Mouse (Mus musculus): ENCODE results near the gene Olfr883. TPM values are rescaled to one million over a fixed set of nuclear protein-coding genes. Genes with fewer than 3 reads are reported as not detected.

Olfr883 gene
- total RNA-seq (2021), result not detected

DNA sequence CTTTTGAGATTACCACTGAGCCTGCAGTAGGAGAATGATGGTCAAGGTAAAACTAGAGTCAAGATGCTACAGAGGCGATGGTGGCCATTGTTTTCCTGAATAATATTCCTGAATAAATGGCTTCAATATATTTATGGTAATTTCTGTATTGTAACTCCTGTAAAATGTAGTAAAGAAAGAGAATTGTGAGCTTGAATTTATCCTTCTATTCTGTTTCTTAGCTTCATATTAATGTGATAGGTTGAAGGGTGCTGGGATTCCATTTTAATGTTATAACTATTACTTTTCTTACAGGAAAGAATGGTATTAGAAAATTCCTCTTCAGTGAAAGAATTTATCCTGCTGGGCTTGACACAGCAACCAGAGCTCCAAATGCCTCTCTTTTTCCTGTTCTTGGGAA lies at the start of gene Olfr883:
TSS of gene Olfr883 (plus strand) at position 301 of the 400 bp plus-strand sequence.
- intact Hi-C loops (cut with DNase I), result no loop called here
- no peak for DNase-seq (ENCODE audit: low spot score in 2 of 2)

DNA sequence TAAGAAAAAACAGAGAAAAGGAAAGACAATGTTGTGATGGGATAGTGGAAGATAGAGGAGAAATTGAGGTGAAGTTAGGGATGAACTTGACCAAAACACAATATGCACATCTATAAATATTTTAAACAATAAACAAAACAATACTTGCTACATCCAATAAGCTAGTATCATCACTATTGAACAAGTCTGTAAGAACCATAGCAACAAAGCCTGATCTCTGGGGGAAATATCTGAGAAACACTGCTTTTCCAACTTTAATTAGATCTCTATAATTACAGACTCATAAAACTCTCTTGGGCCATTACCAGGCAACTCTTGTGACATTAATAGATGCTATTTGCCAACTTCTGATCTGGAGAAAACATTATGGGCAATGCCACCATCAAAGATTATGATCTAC lies 34.1 kb upstream of the Olfr883 start, which contains the start of gene Olfr881:
TSS of gene Olfr881 (plus strand) at position 301 of the 400 bp plus-strand sequence.
- intact Hi-C loops (cut with DNase I), result no loop called here
- DNase-seq (ENCODE audit: low spot score in 2 of 2), result no peak

DNA sequence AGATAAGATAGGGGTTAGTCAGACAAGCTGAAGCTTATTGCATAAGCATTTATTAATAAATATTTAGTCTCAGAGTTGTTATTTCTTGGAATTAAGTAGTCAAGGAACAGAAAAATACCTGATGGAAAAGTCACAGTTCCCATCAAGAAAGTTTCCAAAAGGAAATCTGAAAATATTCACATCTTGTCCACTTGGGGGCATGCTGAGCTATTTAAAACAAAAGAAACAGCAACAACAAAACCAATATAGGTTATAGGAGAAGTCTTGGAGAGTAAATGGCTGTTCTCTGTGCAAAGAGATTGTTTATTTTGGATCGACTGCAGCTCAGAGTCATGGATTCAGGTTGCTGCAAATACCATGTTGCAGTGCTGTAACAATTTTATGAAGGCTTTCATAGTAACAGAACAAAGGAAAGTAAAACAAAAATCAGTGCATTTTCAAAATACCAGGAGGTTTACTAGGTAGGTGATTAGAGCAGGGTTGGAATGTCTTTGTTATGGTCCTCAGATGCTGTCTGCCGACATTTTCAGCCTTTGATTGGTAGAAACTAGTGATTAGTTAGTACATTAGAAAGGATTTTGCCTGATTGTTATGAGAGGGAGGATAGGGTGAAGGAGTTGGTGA lies 26.9 kb upstream of the Olfr883 start:
- no peak for DNase-seq (ENCODE audit: low spot score in 2 of 2)

DNA sequence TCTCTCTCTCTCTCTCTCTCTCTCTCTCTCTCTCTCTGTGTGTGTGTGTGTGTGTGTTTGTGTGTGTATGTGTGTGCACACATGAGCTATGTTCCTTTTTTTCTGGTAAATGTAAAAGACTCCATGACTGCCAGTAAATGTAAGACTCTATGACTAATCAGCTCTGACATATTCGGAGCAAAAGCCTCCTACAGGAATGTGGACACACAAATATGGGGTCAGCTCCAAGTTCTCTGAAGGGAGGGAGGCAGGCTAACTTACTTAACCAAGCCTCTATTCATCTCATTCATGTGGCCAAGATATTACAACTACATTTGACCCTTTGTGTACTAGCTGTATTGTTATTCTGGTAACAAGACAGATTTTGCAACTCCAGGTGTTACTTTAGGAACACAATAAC lies 25.6 kb upstream of the Olfr883 start:
- intact Hi-C loops (cut with DNase I), result no loop called here
- DNase-seq (ENCODE audit: low spot score in 2 of 2), result no peak

More for the DNA sequence above, 26.9 kb upstream of the Olfr883 start:
- intact Hi-C loops (cut with DNase I), result no loop called here

DNA sequence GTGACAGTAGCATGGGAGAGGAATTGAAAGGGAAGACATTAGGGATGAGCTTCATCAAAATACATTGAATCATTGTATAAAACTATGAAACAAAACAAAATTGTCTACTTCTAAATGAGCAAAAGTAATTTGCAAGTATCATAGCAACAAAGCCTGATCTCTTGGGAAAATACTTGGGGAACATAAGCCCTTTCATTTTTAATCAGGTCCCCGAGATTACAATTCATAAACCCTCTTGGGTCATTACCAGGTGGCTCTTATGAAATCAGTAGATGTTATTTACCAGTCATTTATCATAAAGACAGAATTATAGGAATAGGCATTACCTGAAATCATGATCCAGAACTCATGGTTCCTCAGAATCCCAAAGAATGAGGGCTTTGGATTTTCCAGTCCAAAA lies 20.6 kb downstream of the Olfr883 start, which contains the start of gene Olfr884:
TSS of gene Olfr884 (plus strand) at position 301 of the 400 bp plus-strand sequence.
- intact Hi-C loops (cut with DNase I), result no loop called here
- DNase-seq (ENCODE audit: low spot score in 2 of 2), result no peak

DNA sequence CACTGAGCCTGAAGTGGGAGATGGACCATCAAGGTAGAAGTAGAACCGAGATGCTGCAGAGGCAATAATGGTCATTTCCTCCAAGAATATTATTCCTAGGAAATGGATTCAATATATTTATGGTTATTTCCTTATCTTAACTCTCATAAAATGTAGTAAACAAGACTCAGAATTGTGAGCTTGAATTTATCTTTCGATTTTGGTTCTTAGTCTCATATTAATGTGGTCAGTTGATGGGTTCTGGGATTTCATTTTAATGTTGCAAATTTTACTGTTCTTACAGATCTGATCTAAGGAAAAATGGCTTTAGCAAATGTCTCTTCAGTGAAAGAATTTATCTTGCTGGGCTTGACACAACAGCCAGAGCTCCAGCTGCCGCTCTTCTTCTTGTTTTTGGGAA lies 35.4 kb downstream of the Olfr883 start, which contains the start of gene Olfr885:
TSS of gene Olfr885 (plus strand) at position 301 of the 400 bp plus-strand sequence.
- no peak for DNase-seq (ENCODE audit: low spot score in 2 of 2)
- intact Hi-C loops (cut with DNase I), result no loop called here

Other genes with a start within 250 kb of the Olfr883 start
- gene Olfr876, start 222.8 kb upstream of the Olfr883 start, total RNA-seq (2021), result not detected
- gene Olfr877, start 171.5 kb upstream of the Olfr883 start, total RNA-seq (2021), result under 1 TPM in 1 of 2 experiments, not detected in 1; 0.16 TPM
- gene Olfr145, start 129.1 kb upstream of the Olfr883 start, total RNA-seq (2021), result not detected
- gene Olfr878, start 108.0 kb upstream of the Olfr883 start, total RNA-seq (2021), result under 1 TPM in 1 of 2 experiments, not detected in 1; 0.16 TPM
- not detected for gene Olfr881, start 34.0 kb upstream of the Olfr883 start, total RNA-seq (2021)
- gene Olfr884, start 20.7 kb downstream of the Olfr883 start, total RNA-seq (2021), result not detected
- gene Olfr885, start 35.5 kb downstream of the Olfr883 start, total RNA-seq (2021), result not detected
- not detected for gene Olfr887, start 58.3 kb downstream of the Olfr883 start, total RNA-seq (2021)
- not detected for gene Olfr888, start 82.3 kb downstream of the Olfr883 start, total RNA-seq (2021)
- gene Olfr889, start 89.4 kb downstream of the Olfr883 start, total RNA-seq (2021), result not detected
- not detected for gene Olfr890, start 116.7 kb downstream of the Olfr883 start, total RNA-seq (2021)
- gene Olfr891, start 155.0 kb downstream of the Olfr883 start, total RNA-seq (2021), result not detected
- gene Olfr893, start 182.6 kb downstream of the Olfr883 start, total RNA-seq (2021), result not detected
- gene Olfr894, start 192.2 kb downstream of the Olfr883 start, total RNA-seq (2021), result not detected
- not detected for gene Olfr143, start 227.0 kb downstream of the Olfr883 start, total RNA-seq (2021)
- gene Olfr895, start 242.0 kb downstream of the Olfr883 start, total RNA-seq (2021), result not detected

Measured in left cerebral cortex, postnatal 25 days (tissue).